Mouse (Mus musculus) MEL (cell line): ENCODE data around the gene Fam204a. TPM values are rescaled to one million over a fixed set of nuclear protein-coding genes. Genes with fewer than 3 reads are reported as not detected.

Experiments used
- DNase-seq: peaks from one replicate; pipeline ENCODE4 v3.0.0; 2011; ENCODE audit warnings: low read depth, low spot score
- H3K27ac ChIP-seq: 2 replicates; pipeline ENCODE4 v1.5.1; 2012; ENCODE audit warnings: low read depth, mild to moderate bottlenecking, control low read depth, low read length, moderate library complexity; ENCODE audit not compliant: control insufficient read depth
- H3K27me3 ChIP-seq, 2 experiments: fragments of 150-350 bp in 1 of 2; sonication (generic) in 1 of 2; 2 replicates each; pipeline ENCODE4 v1.6.1; 2012; ENCODE audit warnings: low read length in 2 of 2, mild to moderate bottlenecking in 2 of 2, improper control_type of control experiment in 1 of 2, moderate library complexity in 1 of 2; ENCODE audit not compliant: insufficient read depth in 2 of 2, control insufficient read depth in 1 of 2
- H3K36me3 ChIP-seq, 2 experiments: 2 replicates each; pipeline ENCODE4 v1.6.1; 2012 to 2014; ENCODE audit warnings: low read length in 2 of 2, improper control_type of control experiment in 1 of 2, inconsistent platforms in 1 of 2, mild to moderate bottlenecking in 1 of 2; ENCODE audit not compliant: insufficient read depth in 2 of 2, control insufficient read depth in 1 of 2
- H3K4me1 ChIP-seq, 2 experiments: fragments of 150-350 bp in 1 of 2; sonication (generic) in 1 of 2; 2 replicates each; pipeline ENCODE4 v1.6.1; 2012; ENCODE audit warnings: low read length in 2 of 2, improper control_type of control experiment in 1 of 2, mild to moderate bottlenecking in 1 of 2; ENCODE audit not compliant: insufficient read depth in 2 of 2, control insufficient read depth in 1 of 2
- H3K4me3 ChIP-seq, 2 experiments: fragments of 150-350 bp in 1 of 2; sonication (generic) in 1 of 2; 2 replicates each; pipeline ENCODE4 v1.5.1; 2012; ENCODE audit warnings: low read depth in 2 of 2, low read length in 2 of 2, mild to moderate bottlenecking in 2 of 2, moderate library complexity in 2 of 2, control low read depth in 1 of 2, improper control_type of control experiment in 1 of 2; ENCODE audit not compliant: control insufficient read depth in 1 of 2, insufficient read depth in 1 of 2
- H3K79me2 ChIP-seq: 2 replicates; pipeline ENCODE4 v1.6.1; 2012; ENCODE audit warnings: mild to moderate bottlenecking, low read length, moderate library complexity; ENCODE audit not compliant: control insufficient read depth, poor library complexity, insufficient read depth
- H3K9ac ChIP-seq: 2 replicates; pipeline ENCODE4 v1.6.1; 2012; ENCODE audit warnings: low read depth, mild to moderate bottlenecking, control low read depth, low read length, moderate library complexity; ENCODE audit not compliant: control insufficient read depth, poor library complexity, severe bottlenecking
- H3K9me3 ChIP-seq: fragments of 150-350 bp; sonication (generic); replicated peaks from 2 replicates; pipeline ENCODE4 v1.6.1; 2012; ENCODE audit warnings: mild to moderate bottlenecking, low read length, improper control_type of control experiment, moderate library complexity; ENCODE audit not compliant: insufficient read depth
- CHD1 ChIP-seq: IDR thresholded peaks from 2 replicates; pipeline ENCODE4 v1.6.1; 2012; ENCODE audit warnings: low read depth, mild to moderate bottlenecking, inconsistent platforms, low read length, improper control_type of control experiment
- CTCF ChIP-seq, 3 experiments: IDR thresholded peaks in 2 of 3; conservative IDR thresholded peaks in 1 of 3; 2 replicates each; pipeline ENCODE4 v1.5.1; 2011 to 2012; ENCODE audit warnings: low read length in 3 of 3, low read depth in 2 of 3, mild to moderate bottlenecking in 2 of 3, improper control_type of control experiment in 1 of 3, inconsistent platforms in 1 of 3, mixed read lengths in 1 of 3, moderate library complexity in 1 of 3; ENCODE audit not compliant: control insufficient read depth in 1 of 3, insufficient read depth in 1 of 3, poor library complexity in 1 of 3, severe bottlenecking in 1 of 3
- E2F4 ChIP-seq: IDR thresholded peaks from 2 replicates; pipeline ENCODE4 v1.6.1; 2011; ENCODE audit warnings: low read depth, low read length, improper control_type of control experiment, borderline replicate concordance
- ELF1 ChIP-seq: IDR thresholded peaks from 2 replicates; pipeline ENCODE4 v1.6.1; 2014; ENCODE audit warnings: low read depth, mild to moderate bottlenecking, inconsistent platforms, low read length, improper control_type of control experiment, moderate library complexity
- EP300 ChIP-seq, 2 experiments: IDR thresholded peaks; 2 replicates each; pipeline ENCODE4 v1.6.1; 2011; ENCODE audit warnings: improper control_type of control experiment in 2 of 2, low read length in 2 of 2, low read depth in 1 of 2, mild to moderate bottlenecking in 1 of 2
- GABPA ChIP-seq: IDR thresholded peaks from 2 replicates; pipeline ENCODE4 v1.6.1; 2012; ENCODE audit warnings: low read depth, mild to moderate bottlenecking, inconsistent platforms, low read length, improper control_type of control experiment, moderate library complexity
- GATA1 ChIP-seq: IDR thresholded peaks from 2 replicates; pipeline ENCODE4 v1.6.1; 2011; ENCODE audit warnings: low read depth, low read length, improper control_type of control experiment
- JUND ChIP-seq: IDR thresholded peaks from 2 replicates; pipeline ENCODE4 v1.6.1; 2011; ENCODE audit warnings: low read depth, mild to moderate bottlenecking, improper control_type of control experiment, low read length
- MAFK ChIP-seq: IDR thresholded peaks from 2 replicates; pipeline ENCODE4 v1.6.1; 2011; ENCODE audit warnings: low read depth, mild to moderate bottlenecking, low read length, improper control_type of control experiment, borderline replicate concordance
- MAZ ChIP-seq: IDR thresholded peaks from 2 replicates; pipeline ENCODE4 v1.6.1; 2012; ENCODE audit warnings: low read depth, mild to moderate bottlenecking, inconsistent platforms, low read length, improper control_type of control experiment
- MEF2A ChIP-seq: IDR thresholded peaks from 2 replicates; pipeline ENCODE4 v1.6.1; 2014; ENCODE audit warnings: low read depth, mild to moderate bottlenecking, inconsistent platforms, low read length, improper control_type of control experiment; ENCODE audit not compliant: poor library complexity, insufficient replicate concordance, severe bottlenecking; ENCODE audit errors: extremely low read depth
- MXI1 ChIP-seq: IDR thresholded peaks from 2 replicates; pipeline ENCODE4 v1.6.1; 2011; ENCODE audit warnings: mild to moderate bottlenecking, low read depth, low read length, improper control_type of control experiment
- MYC ChIP-seq: IDR thresholded peaks from 2 replicates; pipeline ENCODE4 v1.6.1; 2011; ENCODE audit warnings: low read depth, mild to moderate bottlenecking, low read length, improper control_type of control experiment, moderate library complexity
- NELFE ChIP-seq: IDR thresholded peaks from 2 replicates; pipeline ENCODE4 v1.6.1; 2011; ENCODE audit warnings: low read depth, low read length, improper control_type of control experiment
- NRF1 ChIP-seq: IDR thresholded peaks from 2 replicates; pipeline ENCODE4 v1.6.1; 2014; ENCODE audit warnings: low read depth, mild to moderate bottlenecking, inconsistent platforms, low read length, improper control_type of control experiment, moderate library complexity; ENCODE audit not compliant: poor library complexity, insufficient read depth, severe bottlenecking
- POLR2A ChIP-seq, 2 experiments: IDR thresholded peaks; 2 replicates each; pipeline ENCODE4 v1.6.1; 2011 to 2012; ENCODE audit warnings: low read length in 2 of 2, mild to moderate bottlenecking in 2 of 2, control low read depth in 1 of 2, improper control_type of control experiment in 1 of 2, low read depth in 1 of 2, moderate library complexity in 1 of 2; ENCODE audit not compliant: control insufficient read depth in 1 of 2, insufficient read depth in 1 of 2, poor library complexity in 1 of 2
- RCOR1 ChIP-seq: IDR thresholded peaks from 2 replicates; pipeline ENCODE4 v1.6.1; 2012; ENCODE audit warnings: low read depth, mild to moderate bottlenecking, inconsistent platforms, low read length, improper control_type of control experiment
- TAL1 ChIP-seq: IDR thresholded peaks from 2 replicates; pipeline ENCODE4 v1.6.1; 2012; ENCODE audit warnings: mild to moderate bottlenecking, inconsistent platforms, low read length, moderate library complexity, mixed read lengths
- TBP ChIP-seq: IDR thresholded peaks from 2 replicates; pipeline ENCODE4 v1.8.0; 2011; ENCODE audit warnings: low read depth, low read length, improper control_type of control experiment
- TCF12 ChIP-seq: IDR thresholded peaks from 2 replicates; pipeline ENCODE4 v1.6.1; 2014; ENCODE audit warnings: low read depth, mild to moderate bottlenecking, inconsistent platforms, low read length, improper control_type of control experiment, moderate library complexity
- ZC3H11A ChIP-seq: IDR thresholded peaks from 2 replicates; pipeline ENCODE4 v1.6.1; 2012; ENCODE audit warnings: low read depth, mild to moderate bottlenecking, inconsistent platforms, low read length, improper control_type of control experiment
- ZMIZ1 ChIP-seq: IDR thresholded peaks from 2 replicates; pipeline ENCODE4 v1.6.1; 2012; ENCODE audit warnings: low read depth, mild to moderate bottlenecking, inconsistent platforms, low read length, improper control_type of control experiment, moderate library complexity
- ZNF384 ChIP-seq: IDR thresholded peaks from 2 replicates; pipeline ENCODE4 v1.6.1; 2012; ENCODE audit warnings: low read depth, mild to moderate bottlenecking, inconsistent platforms, low read length, improper control_type of control experiment
- polyA plus RNA-seq, 2 experiments: library from polyadenylated mRNA; stranded (reverse) in 1 of 2; unstranded in 1 of 2; fragments of >175 nt in 1 of 2; fragments of >200 nt in 1 of 2; gene quantifications; 2 replicates each; pipeline versions ENCODE4 v1.2.1 to v1.2.4; 2012; ENCODE audit warnings: low replicate concordance in 2 of 2, low read depth in 1 of 2; ENCODE audit not compliant: insufficient read length in 2 of 2, insufficient read depth in 1 of 2, missing spikeins in 1 of 2
- total RNA-seq: library from RNA; depleted of rRNA; stranded (reverse); fragments of 300-350 nt; gene quantifications from 2 replicates; pipeline ENCODE4 v1.2.3, GENCODE M21; 2012

The Fam204a gene
- total and polyA plus RNA-seq, 3 experiments: 51.2 to 54.0 TPM; not detected in 1

DNA sequence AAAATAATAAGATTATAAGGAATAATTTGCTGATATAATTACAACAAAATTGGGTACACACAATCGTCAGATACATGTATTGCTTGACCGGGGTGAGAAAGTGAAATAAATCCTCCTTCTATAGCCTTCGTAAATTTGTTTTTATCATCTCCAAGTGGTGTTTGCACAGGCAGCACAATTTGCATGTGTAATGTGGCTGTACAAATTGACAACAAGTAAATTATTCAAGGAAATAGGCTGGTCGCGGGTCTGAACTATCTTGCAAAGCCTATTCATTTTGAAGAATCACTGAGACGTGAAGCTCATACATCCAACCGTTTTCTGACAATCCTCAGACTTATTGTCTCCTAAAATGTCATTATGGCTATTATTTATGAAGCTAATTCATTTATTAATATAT, 16.1 kb upstream of the Fam204a start:
- DNase-seq: no peak
- Histone ChIP-seq H3K79me2 (no peaks in the 10 kb centered on the region), H3K36me3 (no peaks in the 10 kb centered on the region)

DNA sequence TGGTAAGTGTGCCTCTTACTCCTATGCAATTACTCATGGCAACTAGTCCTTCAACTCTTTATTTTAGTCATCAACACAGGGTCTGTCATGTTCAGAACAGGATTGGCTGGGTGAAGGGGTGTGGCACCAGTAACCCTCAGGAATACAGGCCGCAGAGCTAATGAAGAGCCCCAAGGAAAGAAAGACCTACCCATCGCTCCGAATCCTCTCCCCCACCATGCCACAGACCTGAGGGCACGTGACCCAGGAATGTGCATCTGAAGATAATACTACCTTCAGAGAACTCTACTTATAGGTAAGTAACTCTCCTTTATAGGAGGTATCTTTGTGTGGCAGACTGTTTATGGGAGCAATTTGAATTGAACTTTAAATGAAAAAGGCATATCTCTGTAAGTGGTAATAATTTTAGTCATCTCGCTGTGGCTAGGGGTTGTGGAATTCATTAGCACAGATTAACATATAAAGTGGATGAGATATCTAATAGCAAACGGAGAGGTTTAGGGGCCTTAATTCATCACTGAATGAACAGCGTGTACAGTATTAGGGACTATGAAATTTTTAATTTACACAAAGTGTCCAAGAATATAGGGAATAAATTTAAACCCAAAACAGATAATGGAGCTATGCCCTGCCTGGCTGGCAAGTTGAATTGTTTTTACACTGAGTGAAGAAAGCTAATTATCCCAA, 15.6 kb upstream of the Fam204a start:
- DNase-seq: no peak
- Histone ChIP-seq H3K79me2 (no peaks in the 10 kb centered on the region), H3K9ac (no peak overlapping the region), H3K4me1 (no peaks in the 10 kb centered on the region), H3K27ac (no peak overlapping the region), H3K4me3 (no peak overlapping the region), H3K36me3 (no peaks in the 10 kb centered on the region), H3K9me3 (no peaks in the 10 kb centered on the region), H3K27me3 (peaks cover 11 to 43% of the 10 kb centered on the region in 2 experiments)
- no peak for TF ChIP-seq POLR2A (IDR thresholded peaks at IDR 0.05; ENCODE audit: control insufficient read depth in 1 of 2, insufficient read depth in 1 of 2, low read depth in 1 of 2, low read length in 2 of 2, poor library complexity in 1 of 2)
- no peak for TF ChIP-seq CHD1
- no peak for TF ChIP-seq NRF1
- no peak for TF ChIP-seq MXI1
- TF ChIP-seq MYC: no peak
- TF ChIP-seq NELFE: no peak
- TF ChIP-seq MEF2A: no peak
- no peak for TF ChIP-seq JUND
- TF ChIP-seq EP300 (IDR thresholded peaks at IDR 0.05; ENCODE audit: low read depth in 1 of 2, low read length in 2 of 2): no peak
- TF ChIP-seq TAL1: no peak
- no peak for TF ChIP-seq TBP
- TF ChIP-seq E2F4: no peak
- no peak for TF ChIP-seq CTCF (IDR thresholded peaks at IDR 0.05 in 2 of 3, conservative IDR thresholded peaks at IDR 0.05 in 1 of 3; ENCODE audit: control insufficient read depth in 1 of 3, insufficient read depth in 1 of 3, low read depth in 2 of 3, low read length in 3 of 3, poor library complexity in 1 of 3, severe bottlenecking in 1 of 3)
- no peak for TF ChIP-seq GATA1
- no peak for TF ChIP-seq RCOR1
- TF ChIP-seq ELF1: no peak
- no peak for TF ChIP-seq ZMIZ1
- no peak for TF ChIP-seq TCF12

More for the DNA sequence above, 16.1 kb upstream of the Fam204a start:
- Histone ChIP-seq H3K9ac (no peak overlapping the region), H3K27ac (no peak overlapping the region), H3K4me3 (no peak overlapping the region), H3K9me3 (no peaks in the 10 kb centered on the region), H3K4me1 (no peaks in the 10 kb centered on the region), H3K27me3 (peaks cover 14 to 43% of the 10 kb centered on the region in 2 experiments)
- TF ChIP-seq ZNF384 (no peak), TBP (no peak), MAZ (no peak), GABPA (no peak), POLR2A (IDR thresholded peaks at IDR 0.05; ENCODE audit: control insufficient read depth in 1 of 2, insufficient read depth in 1 of 2, low read depth in 1 of 2, low read length in 2 of 2, poor library complexity in 1 of 2) (no peak), ZC3H11A (no peak), E2F4 (no peak), MAFK (no peak), JUND (no peak)
